Mouse (Mus musculus): Measurements from ENCODE around the gene Lpcat3.
"Not testable (repeated sequence)": the region's sequence is repeated elsewhere in the genome, so short reads cannot be mapped to it uniquely, and the experiment has no call there.

- not testable (repeated sequence) for TF ChIP-seq CTCF (IDR thresholded peaks at IDR 0.05; ENCODE audit: low read depth, low read length); GATA1 (IDR thresholded peaks at IDR 0.05; ENCODE audit: borderline replicate concordance, low read length)
Measured at GRCm38 (mm10) chr6:124686644-124687043, 23.8 kb downstream of the Lpcat3 start.
